Mouse (Mus musculus) right cerebral cortex, postnatal 10 days (tissue): ENCODE measurements at regions not wholly inside any gene's neighbourhood (a gene's known extent, or its start where the extent isn't known, plus 50 kb on each side); places are given as distances from the start of the nearest gene placed in this dataset.
A peak's percentile ranks its signal among the peaks of the same experiment; 100 is the strongest.

Source experiments
- DNase-seq, 2 experiments: peaks; one replicate each; pipeline ENCODE4 v3.0.0; 2021; ENCODE audit warnings: low spot score in 2 of 2

DNA sequence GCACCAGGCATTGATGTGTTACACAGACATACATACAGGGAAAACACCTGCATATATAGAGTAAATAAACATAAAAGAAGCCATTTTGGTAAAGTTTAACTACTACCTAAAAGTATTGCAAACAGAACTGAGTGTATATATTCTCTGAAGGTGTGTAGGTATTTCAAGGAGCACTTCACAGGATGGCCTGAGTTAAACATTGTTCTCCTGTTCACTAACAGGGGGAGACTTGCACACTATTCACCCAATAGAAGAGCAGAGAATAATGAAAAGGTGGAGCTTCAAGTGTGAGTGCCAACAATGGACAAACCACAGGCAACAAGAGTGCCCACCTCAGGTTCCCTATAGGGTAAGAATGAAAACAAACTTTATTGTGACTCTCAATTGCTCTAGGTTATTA is 347.7 kb downstream of the Oca2 start:
- no peak for DNase-seq

GRCm38 (mm10) chr7:56590904-56591303 is 351.3 kb downstream of the Oca2 start:
- DNase-seq: peak in 1 of 2 experiments; percentile 20

DNA sequence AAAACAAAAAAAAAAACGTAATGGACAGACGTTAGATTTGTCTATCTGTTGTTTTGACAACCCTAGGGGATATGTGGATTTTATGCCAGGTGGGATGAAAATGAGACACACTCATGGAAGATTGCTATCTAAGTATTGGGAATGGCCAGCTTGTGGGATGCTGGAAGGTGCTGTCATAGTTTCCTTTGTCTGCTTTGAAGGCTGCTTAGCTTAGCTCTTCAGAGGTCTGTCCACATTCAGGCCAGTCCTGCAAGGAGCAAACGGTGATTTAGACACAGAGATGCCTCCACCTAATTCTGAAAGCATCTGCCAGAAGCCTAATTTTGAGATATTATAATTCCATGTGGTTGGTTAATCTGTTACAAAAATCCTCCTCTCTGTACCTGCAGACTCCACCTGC is 351.8 kb downstream of the Oca2 start:
- no peak for DNase-seq

DNA sequence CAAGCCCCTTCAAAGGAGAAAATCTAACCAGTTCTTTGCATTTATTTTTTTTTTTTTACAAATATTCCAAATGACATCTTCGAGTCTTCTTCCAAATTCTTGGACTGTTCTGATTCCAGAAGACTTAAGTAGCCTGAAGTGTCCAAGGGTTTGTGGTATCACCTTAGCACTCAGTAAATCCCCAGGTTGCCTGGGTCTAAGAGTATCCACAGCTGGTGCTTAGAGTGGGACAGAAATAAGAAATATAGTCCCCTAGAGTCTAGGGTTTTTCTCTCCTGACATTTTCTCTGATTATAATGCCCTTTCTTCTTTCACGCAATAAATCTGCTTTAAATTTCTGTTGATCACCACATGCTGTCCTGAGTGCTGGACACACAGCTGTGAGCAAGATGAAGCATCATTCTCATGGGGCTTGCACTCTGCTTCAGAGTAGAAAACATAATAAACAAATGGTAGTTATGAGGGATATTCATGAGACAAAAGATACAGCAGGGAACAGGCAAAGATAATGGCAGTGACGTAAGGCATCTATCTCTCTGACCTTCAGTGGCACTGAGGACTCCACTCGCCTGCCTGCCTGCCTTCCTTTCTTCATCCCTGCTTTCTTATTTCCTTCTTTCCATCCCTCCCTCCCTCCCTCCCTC is 358.5 kb downstream of the Oca2 start:
- DNase-seq: no peak
